Mouse (Mus musculus): ENCODE data around the gene Ubc. TPM values are rescaled to one million over a fixed set of nuclear protein-coding genes. Genes with fewer than 3 reads are reported as not detected.
"Not testable (repeated sequence)": the region's sequence is repeated elsewhere in the genome, so short reads cannot be mapped to it uniquely, and the experiment has no call there.

Gene Ubc
- 100 to 1,000 TPM; 755 to 828 TPM for total RNA-seq (2021)
- long read RNA-seq, experiment 1, transcript Ubc-202 (2 exons, 2,618 nt): major isoform, 130 of 289 reads
- long read RNA-seq, experiment 1, partial matches to known transcripts: 120 of 289 reads
- long read RNA-seq, experiment 1, other reads (novel, unspliced or antisense): 38 of 289 reads
- long read RNA-seq, experiment 2, transcript Ubc-202 (2 exons, 2,618 nt): major isoform, 136 of 311 reads
- long read RNA-seq, experiment 2, partial matches to known transcripts: 120 of 311 reads
- long read RNA-seq, experiment 2, other reads (novel, unspliced or antisense): 55 of 311 reads

DNA sequence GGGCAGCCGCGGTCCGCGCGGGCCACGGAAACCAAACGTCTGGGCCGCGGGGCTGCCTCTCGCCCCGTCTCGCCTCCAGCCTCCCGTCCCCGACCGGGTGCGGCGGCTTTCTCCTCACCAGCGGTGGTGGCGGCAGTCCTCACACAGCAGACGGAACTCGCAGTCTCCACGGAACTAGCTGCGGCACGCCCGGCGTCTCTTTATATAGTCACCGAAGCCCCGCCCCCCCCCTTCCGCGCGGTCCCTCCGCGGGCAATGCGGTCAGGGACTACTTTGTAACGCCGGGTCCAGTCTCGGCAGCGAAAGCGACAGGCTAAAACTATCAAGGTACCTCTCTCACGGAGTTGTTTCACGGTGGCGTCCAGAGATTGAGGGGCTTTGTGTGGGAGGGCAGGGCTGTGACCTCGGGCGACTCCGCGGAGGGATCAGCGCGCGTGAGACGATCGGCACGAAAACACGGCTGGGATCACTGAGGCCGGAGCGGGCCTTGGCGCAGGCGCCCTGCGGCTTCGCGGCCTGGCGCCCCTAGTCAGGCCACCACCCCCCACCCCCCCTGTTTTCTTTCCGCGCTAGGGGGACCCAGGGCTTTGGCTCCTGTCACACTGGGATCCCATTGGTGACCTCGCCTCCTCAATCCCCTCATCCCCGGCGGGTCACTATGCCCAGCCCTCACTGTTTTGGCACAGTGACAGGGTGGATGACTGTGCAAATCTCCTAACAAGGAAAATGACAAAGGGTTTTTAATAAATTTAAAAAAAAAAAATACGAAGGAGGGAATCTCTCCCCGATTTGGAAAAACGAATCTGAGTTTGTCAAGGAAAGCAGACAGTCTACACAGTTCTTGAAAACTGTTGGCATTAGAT is at the start of gene Ubc:
Gene Ubc, minus strand, starts transcription at position 624 of the 863 bp plus-strand sequence.
- DNase-seq (ENCODE audit: low spot score in 2 of 2): peak; percentile 86 to 92

DNA sequence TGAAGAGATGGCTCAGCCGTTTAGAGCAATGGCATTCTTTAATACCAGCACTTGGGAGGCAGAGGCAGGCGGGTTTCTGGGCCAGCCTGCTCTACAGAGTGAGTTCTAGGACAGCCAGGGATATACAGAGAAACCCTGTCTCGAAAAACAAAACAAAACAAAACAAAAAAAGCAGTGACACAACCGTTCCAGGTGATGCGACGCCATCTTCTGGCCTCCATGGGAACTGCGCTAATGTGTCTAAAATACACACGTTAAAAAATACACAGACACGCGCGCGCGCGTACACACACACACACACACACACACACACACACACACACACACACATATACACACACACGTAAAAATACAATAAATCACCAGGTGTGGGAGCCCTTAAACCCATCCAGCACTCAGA is 44.3 kb upstream of the Ubc start:
- DNase-seq (ENCODE audit: low spot score in 2 of 2): not testable (repeated sequence)

DNA sequence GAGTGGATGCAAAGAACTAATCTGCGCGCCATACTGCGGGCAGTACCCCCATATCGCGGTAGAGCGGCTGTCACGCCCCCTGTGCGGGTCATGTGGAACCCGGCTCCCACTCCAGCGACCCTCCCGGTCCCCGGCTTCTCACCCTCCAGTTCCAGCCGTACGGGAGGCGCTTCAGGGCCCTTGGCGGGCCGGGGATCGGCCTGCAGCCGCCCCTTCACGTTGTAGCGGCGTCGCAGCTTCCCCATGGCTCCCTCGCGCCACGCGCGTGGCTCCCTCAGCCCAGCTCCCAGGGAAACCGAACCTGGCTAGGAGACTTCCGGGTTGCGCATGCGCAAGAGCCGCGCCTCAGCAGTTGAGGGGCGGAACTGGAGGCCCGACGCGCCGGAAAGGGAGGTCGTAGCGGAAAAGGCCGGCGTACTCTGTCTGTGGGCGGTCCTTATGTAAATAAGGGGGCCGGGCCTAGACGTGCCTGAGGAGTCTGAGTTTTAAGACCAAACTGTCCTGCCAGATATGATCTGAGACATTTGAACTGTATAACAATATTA is 43.9 kb upstream of the Ubc start, which contains the start of gene Dhx37:
Gene Dhx37, minus strand, starts transcription at position 329 of the 545 bp plus-strand sequence.
- DNase-seq (ENCODE audit: low spot score in 2 of 2): peak; percentile 91 to 95

DNA sequence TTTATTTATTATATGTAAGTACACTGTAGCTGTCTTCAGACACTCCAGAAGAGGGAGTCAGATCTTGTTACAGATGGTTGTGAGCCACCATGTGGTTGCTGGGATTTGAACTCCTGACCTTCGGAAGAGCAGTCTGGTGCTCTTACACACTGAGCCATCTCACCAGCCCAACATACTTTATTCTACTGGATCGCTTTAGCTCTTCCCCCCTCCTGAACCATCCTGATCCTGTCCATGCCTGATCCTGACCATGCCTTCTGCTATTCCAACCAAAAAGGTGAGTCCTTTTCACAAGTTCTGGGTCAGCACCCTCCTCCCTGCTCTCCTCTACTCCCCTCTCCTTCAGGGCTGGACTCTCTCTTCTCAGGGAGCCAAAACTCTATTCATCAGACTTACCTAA is 42.3 kb upstream of the Ubc start:
- DNase-seq (ENCODE audit: low spot score in 2 of 2): not testable (repeated sequence)

DNA sequence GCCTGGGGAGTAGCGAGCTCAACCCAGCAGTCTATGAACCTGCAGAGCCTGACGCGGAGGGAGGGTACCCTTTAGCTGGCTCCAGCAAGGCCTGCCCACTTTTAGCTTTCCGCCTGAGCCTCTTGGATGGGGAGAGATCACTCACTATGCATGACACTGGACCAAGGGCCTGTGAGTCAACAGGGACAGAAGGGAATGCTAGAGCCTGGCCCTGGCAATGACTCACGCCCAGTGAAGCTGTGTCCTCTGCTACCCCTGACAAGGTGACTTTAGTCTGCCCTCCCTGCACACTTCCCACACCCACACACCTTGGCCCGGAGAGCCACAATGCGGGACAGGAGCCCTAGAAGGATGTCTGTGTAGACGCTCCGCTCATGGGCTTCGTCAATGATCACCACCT is 36.3 kb upstream of the Ubc start:
- DNase-seq (ENCODE audit: low spot score in 2 of 2): no peak

DNA sequence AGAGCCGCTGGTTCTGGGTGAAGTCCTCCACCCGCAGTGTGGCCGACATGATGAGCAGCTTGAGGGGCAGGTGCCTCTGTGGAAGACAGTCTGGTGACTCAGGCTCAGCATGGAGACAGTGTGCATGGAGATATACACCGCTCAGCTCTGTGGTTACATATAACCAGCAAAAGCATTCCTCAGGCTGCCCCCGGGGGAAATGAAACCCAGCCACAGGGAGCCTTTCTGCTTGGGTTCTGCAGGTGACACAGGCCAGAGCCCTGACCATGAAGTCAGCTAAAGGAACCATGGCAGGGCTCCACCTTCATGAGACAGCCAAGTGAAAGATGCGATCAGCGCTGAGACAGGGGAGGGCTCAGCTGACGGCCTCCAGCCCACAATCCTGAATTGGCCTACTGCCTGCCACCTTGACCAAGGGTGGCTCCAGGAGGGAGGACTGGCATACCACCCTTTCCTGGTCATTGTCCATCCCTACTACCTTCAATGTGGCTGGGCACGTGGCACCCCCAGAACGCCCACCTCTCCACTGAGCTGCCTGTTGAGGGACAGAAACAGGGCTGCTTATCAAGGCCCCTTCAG is 35.8 kb upstream of the Ubc start:
- DNase-seq (ENCODE audit: low spot score in 2 of 2): no peak

DNA sequence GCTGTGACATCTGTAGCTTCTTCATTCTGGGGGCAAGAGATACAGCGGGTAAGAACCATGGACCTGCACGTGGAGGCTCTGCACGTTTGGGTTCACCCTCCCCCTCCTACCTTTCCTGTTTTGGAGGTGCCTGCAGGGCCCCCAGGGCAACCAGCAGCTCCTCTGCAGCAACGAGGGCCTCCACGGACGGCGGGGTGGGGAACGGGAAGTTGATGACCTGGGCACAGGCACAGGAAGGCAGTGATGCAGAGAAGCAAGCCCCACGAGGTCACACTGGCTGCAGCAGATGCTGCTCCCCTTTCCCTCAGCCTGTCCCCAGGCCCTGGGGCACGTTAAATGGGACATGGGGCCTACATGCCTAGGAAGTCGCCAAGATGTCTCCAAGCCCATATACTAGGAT is 29.1 kb upstream of the Ubc start:
- DNase-seq (ENCODE audit: low spot score in 2 of 2): no peak

DNA sequence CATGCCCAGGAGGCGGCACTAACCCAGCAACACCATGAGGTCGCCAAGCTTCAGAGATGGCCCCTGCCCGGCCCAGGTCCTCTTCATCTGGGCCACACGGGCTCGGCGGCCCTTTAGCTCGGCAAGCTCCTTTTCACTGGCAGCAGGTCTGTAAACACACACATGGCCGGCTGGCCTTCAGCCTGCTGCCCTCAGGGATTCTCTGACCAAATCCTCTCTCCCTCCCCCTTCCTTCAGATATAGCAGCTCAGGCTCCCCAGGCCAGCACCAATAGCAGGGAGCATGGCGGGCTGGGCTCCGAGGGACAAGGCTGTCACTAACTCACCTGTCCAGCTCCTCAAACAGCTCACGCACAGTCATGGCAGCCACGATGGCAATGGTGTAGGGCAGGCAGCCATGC is 28.6 kb upstream of the Ubc start:
- DNase-seq (ENCODE audit: low spot score in 2 of 2): no peak

DNA sequence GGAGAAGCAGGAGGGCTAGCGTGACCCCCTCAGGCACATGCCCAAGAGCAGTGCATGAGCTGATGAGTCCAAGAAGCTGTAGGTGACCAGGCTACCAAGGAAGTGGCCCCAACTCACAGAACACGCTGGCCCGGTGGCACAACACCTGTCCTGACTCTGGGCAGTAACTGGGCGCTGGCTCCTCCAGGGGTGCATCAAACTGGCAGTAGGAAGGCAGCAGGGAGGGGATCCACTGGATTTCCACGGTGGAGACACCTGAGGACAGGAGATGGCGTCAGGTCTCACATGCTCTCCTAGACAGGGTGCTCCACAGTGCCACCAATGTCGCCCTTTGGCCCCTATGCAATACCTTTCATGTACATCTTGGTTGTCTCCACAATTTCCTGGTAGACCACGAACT is 26.2 kb upstream of the Ubc start:
- no peak for DNase-seq (ENCODE audit: low spot score in 2 of 2)

DNA sequence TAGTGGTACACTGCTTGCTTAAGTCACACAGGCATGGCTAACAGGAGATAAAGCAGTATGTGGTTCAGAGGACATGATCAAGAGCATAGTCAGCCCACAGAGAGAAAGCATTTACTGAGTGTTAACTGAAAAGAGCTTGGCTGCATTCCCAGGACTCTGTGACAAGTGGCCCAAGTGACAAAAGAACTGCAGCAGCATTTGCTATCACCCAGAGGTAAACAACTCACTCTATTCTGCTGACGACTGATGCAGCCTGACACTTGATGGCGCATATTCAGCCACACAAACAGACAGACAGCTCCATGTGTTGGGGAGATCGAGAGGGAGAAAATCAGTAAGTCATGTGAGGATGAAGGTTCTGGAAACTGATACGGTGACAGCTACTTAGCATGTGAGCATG is 23.8 kb upstream of the Ubc start:
- no peak for DNase-seq (ENCODE audit: low spot score in 2 of 2)

DNA sequence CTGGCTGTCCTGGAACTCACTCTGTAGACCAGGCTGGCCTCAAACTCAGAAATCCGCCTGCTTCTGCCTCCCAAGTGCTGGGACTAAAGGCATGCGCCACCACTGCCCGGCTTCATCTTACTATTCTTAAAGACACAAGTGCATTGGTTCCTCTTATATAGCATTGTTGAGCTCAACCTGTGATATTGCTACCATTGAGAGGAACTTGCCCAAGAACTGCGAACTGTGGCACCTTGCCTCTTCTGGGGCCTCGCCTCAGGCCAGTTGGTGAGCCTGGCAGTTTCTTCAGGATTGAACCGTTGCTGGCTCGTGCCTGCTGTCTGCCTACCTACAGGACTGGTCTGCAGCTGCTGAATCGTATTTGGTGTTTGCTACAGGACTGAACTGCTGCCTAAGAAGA is 22.5 kb upstream of the Ubc start:
- DNase-seq (ENCODE audit: low spot score in 2 of 2): not testable (repeated sequence)

DNA sequence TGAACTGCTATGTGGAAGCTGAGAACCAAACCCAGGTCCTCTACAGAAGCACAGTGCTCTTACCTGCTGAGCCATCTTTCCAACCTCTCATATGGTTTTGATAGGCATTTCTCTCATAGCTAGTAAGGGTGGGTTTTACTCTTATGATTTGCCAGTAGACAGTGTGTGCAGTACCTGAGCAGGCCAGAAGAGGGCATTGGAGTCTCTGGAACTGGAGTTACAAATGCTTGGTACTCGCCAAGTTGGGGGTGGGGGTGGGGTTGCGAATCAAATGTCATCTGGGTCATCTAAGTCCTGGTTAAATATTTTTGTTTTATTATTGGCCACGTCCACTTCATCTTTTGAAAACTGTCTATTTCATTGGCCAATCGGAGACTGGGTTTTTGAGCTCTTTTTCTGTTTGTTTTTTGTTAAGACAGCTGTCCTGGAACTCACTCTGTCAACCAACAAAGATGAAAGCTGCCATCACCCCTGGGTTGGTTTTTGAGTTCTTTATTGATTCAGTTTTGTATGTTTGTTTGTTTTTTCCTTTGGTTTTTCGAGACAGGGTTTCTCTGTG is 22.0 kb upstream of the Ubc start:
- DNase-seq (ENCODE audit: low spot score in 2 of 2): peak; percentile 66 to 85

DNA sequence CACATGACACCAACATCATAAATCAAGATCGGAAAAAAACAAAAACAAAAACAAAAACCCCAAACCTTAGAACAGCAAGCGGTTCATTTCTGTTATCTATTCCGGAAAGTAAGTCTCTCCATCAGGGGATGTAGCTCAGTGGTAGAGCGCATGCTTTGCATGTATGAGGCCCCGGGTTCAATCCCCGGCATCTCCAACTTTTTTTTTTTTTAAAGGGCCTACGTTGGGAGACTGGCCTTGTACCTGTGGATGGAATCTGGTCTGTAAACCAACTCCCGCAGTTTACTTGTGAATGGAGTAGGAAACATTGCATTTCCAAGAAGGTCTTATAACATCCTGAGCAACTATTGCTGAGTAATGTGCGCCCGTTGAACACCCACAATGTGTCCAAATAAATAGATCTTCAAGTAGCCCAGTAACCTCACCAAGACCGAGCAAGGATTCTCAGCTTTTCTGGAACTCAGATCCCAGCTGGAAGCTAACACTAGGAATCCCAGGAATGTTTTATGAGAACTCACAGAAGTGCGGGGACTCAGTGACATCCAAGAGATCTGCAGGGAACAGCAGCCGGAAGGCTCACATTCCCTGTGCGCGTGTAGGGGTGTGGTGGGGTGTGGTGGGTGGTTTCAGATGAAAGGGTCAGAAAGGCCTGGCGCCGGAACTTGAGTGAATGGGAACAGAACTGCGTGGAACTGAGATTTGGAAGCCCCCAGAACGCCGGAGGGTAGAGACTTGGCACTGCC is 19.5 kb upstream of the Ubc start:
- peak; percentile 52 to 65 for DNase-seq (ENCODE audit: low spot score in 2 of 2)

DNA sequence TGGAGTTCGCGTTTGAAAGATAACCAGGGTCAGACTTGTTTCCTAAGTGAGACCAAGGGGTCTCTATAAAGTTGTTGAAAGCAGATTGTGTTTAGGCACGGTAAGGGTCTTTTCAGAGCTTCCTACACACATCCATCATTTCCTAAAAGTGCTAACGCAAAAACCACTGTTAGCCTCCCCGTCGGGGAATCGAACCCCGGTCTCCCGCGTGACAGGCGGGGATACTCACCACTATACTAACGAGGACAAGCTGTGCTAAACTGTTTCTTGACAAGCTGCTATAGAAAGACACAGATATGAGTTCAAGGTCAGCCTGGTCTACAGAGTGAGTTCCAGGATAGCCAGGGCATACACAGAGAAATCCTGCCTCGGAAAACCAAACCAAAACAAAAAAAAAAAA is 18.8 kb upstream of the Ubc start:
- peak; percentile 88 to 94 for DNase-seq (ENCODE audit: low spot score in 2 of 2)

DNA sequence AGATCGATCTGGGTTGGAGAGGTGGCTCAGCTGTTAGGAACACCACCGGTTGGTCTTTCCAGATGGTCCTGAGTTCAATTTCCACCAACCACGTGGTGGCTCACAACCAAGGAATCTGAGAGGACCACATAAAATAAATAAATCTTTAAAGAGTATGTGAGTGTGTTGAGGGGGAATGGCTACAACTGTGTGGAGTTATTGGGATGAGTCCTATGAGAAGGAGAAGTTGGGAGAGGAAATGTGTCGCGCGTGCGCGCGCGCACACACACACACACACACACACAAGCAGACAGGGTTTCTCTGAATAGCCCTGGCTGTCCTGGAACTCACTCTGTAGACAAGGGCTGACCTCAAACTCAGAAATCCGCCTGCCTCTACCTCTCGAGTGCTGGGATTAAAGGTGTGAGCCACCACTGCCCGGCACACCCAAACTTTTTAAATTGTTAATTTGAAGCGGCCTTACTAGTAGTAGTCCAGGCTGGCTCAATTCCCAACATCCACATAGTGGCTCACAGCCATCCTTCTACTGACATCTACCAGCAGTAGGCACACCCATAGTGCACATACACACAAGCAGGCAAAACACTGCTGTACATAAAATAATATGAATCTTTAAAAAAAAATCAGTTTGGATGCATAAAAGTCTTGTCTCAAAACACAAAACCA is 18.0 kb upstream of the Ubc start:
- no peak for DNase-seq (ENCODE audit: low spot score in 2 of 2)

DNA sequence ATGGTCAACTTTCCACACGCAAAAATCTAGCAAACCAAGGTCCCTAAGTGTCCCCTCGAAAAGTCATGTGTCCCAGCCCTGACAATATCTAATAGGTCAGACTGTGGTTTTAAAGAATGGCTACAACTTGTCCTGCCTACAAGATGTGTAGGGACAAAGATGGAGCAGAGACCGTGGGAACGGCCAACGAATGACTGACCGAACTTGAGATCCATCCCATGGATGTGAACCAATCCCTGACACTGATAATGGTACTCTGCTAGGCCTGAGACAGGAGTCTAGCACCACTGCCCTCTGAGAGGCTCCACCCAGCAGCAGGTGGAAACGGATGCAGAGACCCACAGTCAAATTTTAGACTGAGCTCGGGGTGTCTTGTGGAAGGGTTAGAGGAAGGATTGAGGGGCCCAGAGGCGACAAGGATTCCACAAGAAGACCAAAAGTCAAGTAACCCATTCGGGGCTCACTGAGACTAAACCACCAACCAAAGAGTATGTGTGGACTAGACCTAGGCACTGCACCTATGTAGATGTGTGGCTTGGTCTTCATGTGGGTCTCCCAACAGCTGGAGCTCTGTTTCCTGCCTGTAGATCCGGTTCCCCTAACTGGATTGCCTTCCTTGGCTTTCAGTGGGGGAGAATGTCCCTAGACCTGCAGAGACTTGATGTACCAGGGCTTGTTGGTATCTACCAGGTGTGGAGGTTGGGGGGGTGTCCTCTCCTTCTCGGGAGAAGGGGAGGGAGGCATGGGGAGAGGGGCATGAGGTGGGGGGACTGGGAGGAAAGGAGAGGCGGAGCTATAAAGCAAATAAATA is 17.2 kb upstream of the Ubc start:
- no peak for DNase-seq (ENCODE audit: low spot score in 2 of 2)

DNA sequence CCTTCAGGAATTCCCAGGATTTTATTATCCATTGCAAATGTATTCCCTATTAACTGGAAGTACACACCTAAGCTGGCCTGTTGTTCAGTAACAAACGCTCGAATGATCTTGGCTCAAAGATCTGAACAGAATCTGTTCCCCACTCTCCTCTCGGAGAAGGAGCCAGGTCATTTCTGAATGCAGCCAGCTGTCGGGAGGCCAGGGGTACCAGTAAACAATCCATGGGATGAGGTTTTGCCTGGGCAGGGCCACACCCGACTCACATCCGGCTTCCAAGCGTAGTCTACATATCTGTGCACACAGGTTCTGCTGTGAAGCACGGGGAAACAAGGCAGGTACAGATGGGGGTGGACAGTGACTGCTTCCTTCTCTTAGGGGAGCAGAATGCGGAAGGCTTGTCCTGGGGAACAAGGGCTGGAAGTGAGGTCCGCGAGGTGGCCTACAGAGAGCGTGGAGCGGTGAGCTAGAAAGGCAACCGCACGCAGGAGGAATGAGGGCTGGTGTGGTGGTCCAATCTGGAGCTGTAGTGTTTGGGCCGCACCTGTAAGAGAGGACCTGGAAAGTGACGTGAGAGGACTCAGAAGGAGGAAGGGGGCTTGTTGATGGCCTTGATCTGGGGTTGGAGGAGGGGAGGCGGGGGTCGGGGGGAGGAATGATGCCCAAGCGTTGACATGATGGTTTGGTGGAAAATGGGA is 16.5 kb upstream of the Ubc start:
- peak; percentile 57 to 74 for DNase-seq (ENCODE audit: low spot score in 2 of 2)

DNA sequence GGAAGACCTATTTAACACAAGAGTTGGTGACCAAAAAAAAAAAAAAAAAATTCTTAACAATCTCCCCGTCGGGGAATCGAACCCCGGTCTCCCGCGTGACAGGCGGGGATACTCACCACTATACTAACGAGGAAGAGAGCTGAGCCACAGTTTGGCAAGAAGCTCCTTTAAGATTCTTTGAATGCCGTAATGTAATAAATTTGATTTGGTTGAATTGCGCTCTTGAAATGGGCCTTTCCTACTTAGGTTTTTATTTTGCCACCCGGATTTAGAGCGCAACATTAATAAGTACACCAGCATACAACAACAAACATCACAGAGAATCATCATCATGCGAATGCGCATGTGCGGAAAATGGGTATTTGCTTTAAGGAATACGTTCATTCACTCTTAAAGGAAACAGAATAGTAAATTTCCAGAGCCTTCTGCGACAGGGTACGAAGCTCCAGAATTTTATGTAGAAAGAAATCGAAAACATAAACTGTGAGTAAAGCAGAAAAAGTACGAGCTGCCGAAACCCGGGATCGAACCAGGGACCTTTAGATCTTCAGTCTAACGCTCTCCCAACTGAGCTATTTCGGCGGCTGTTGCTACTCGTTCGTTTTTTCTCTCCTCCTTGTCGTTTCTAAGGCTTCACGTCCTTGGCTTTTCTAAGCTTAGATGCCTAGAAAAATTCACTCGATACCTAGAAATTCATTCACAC is 15.7 kb upstream of the Ubc start:
- peak; percentile 93 to 95 for DNase-seq (ENCODE audit: low spot score in 2 of 2)

All from layer of hippocampus, postnatal 14 days (tissue).